Mouse (Mus musculus) frontal cortex, adult 2 months (tissue): Measurements from ENCODE around the gene Trub2. TPM values are rescaled to one million over a fixed set of nuclear protein-coding genes. Genes with fewer than 3 reads are reported as not detected.

Experiments
- DNase-seq, 2 experiments: peaks; one replicate each; pipeline ENCODE4 v3.0.0; 2022; ENCODE audit warnings: low spot score in 1 of 2; ENCODE audit errors: extremely low spot score in 1 of 2
- polyA plus RNA-seq: library from polyadenylated mRNA; depleted of rRNA; stranded (reverse); fragments of >200 nt; gene quantifications from 2 replicates; pipeline ENCODE4 v1.2.3, GENCODE M21; 2012; rRNA removed

Trub2 gene
- polyA plus RNA-seq: 37.5 and 40.1 TPM in 2 replicates

DNA sequence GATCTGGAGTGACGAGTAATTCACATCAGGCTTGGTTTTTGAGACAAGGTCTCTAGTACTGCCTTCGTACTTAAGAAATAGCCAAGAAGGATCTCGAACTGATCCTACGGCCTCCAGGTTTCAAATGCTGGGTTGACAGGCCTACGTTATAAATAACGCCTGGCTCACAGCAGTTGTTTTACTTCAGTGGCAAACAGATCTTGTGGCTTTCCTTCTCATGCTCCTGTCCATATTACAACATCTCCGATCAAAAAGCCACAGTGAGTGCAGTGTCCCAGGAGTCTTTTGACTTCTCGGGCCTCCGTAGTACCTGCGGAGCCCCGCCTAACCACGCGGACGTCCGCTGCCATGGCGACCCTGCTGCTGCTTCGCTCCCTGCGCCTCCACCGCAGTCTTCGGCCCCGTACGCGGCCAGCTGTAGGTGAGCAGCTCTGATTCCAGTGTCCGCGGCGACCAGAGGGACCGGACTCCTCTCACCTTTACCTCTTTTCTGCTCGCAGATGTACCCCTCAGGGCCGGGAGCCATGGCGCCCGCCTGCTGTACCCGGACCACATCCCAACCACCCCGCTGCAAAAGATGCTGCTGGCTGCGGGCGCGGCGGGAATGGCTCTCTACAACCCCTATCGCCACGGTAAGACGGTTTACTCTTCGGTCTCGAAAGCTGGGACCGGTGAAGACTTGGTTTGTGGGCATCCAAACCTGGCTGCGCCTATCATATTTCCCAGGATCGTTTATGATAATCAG lies at the start of gene Trub2:
TSS of gene Trub2 (minus strand) at position 566 of the 745 bp plus-strand sequence.
- peak; percentile 79 to 89 for DNase-seq

DNA sequence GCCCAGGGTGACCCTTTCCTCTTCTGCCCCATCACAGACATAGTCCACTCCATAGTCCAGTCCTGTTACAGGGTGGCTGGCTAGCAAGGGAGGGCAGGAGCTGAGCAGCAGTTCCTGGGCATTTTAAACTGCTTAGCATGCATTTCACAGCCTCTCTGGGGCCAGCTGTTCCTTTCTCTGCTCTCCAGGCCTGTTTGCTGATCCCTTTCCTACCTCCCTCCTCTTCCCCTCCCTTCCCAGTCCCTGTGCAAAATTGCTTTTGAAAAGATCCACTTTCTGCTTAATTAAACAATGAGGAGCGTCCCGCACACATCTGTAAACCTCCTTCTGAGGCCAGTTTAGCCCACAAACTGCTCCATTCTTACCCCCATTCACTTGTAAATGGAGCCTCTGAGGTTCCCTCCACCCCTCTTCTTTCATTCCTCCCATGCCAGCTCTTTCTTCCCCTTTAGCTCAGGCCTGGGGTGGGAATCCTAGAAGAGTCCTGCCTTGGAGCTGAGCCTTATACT lies 47.1 kb upstream of the Trub2 start:
- DNase-seq: no peak

DNA sequence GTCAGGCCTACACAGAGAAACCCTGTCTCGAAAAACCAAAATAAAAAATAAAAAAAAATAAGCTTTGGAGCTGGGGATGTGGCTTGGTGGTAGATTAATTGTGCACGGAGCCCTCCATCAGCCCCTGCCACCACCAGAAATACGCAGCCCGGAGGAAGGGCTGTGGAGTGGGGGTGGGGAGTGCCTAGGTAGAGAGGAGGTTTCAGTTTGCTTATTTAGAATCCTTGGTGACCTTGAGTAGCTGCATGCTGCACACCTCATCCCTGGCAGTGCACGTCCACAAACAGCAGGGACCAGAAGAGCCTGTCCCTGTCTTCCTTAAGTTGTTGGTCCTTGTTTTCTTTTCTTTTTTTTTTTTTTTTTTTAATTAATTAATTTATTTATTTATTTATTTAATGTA lies 45.5 kb upstream of the Trub2 start:
- DNase-seq: no peak

DNA sequence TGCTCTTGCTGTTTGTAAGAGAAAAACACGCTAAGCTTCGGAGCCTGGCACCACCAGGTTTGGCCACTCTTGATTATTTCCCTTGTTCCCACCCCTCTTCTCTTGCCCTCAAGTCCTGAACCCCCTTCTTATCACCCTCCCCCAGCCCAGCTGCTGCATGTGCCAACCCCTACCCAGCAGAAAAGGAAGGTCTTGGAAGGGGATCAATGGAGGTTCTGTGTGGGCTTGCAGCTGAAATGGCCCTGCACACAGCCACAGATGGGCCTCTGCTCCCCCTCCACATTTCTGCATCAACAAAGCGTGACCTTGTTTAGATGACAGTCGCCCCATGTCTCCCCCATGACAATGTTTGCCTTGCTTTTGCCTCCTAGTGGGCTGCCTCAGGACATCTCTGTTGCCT lies 42.8 kb upstream of the Trub2 start:
- peak in 1 of 2 experiments; percentile 55 for DNase-seq

DNA sequence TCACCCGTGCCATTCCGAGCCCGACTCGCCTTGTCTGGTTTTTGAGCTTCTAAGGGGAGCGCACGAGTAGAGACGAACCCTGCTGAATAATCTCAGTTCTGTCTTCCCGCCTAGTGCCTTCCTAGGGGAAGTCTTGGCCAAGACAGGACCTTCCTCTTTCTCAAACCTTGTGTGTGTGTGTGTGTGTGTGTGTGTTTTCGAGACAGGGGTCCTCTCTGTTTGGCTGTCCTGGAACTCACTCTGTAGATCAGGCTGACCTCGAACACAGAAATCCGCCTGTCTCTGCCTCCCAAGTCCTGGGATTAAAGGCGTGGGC lies 39.4 kb upstream of the Trub2 start:
- no peak for DNase-seq

DNA sequence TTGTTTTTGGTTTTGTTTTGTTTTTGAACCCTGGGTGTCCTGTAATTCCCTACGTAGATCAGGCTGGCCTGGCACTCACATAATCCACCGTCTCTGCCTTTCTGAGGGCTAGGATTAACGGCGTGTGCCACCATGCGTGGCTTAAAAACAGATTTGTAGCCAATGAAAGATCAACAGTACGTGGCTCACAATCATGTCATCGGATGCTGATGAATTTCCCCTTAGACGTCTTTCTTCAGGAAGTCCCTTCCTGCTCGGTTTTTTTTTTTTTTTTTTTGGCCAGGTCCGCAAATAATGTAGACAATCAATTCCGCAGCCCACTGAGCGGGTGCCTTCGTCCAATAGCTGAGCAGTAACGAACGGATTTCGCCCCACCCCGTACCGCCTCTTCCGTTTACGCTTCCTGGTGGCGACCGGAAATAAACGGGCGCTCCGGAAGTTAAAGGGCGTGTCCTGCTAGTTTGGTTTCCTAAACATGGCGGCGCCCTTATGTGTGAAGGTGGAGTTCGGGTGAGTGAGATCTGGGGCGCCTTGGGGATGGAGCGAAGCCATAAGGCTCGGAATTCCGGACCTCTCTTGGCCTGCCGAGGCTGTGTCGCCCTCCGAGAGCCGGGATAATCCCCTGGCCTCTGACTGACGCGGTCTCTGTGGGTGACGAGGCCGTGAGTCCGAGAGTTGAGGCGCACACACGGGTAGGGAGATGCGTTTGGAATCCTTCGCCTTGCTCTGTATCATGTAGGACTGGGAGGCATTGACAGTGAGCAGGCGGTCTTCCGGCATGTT lies 38.8 kb upstream of the Trub2 start:
- DNase-seq: peak; percentile 94 to 97

DNA sequence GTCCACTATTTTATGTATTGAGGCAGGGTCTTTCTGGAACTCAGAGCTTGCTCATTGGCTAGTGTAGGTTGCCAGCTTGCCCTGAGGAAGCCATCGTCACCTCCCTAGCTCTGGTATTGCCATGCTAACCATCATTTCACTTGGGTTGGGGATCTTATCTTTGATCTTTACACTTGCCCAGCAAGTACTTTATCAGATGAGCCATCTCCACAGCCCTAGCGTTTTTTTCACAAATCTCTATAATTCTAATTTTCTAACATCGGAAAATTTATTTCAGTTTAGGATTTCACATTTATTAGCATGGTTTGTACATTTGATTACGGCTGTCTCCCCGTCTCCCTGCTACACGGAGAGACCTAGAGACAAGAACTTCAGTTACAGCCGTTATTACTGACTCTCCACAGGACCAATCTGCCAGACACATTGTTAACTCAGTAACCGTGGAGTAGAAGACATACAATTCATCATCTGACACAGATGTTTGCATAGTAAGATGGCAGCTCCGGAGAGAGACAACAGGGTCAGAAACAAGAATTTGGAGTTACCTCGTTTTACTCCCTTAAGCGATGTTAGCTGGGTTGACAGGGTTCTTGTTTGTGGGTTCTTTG lies 38.1 kb upstream of the Trub2 start:
- no peak for DNase-seq

DNA sequence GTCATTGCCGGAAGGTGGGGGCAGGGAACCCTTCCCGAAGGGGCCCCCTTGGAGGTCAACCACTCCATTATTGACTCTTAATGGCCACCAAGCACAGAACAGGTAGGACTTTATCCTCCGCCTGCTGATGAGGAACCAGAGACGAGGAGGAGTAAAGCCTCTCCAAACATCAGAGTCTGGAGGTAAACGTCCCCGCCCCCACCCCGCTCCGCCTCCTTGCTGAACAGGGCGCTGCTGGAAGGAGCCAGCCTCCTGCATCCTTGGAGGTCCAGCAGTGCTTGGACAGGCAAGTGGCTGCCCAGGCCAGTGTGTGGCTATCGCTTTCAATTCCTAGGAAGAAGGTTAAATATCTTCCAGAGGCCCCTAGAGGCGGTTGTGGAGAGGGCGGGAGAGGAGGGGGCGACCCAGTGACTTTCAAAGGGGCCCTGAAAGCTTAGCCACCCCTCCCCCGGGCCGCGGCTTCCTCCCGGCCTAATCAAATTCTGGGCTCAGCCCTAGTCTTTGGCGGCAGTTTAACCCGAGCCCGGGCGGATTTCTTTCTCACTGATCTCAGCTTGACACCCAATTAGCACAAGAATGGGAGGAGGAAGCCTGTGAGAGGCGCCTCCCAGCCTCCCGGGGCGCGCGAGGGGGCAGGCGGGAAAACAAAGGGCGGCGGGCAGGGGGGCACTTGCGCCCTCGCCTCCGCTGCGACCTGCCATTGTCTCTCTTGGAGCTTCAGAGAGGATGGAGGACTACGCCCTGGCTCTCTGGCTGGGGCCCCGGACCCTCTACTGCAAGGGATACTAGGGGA lies 31.9 kb upstream of the Trub2 start, which contains the start of gene Urm1:
TSS of gene Urm1 (plus strand) at position 51 of the 793 bp plus-strand sequence.
- DNase-seq: peak in 1 of 2 experiments; percentile 67

DNA sequence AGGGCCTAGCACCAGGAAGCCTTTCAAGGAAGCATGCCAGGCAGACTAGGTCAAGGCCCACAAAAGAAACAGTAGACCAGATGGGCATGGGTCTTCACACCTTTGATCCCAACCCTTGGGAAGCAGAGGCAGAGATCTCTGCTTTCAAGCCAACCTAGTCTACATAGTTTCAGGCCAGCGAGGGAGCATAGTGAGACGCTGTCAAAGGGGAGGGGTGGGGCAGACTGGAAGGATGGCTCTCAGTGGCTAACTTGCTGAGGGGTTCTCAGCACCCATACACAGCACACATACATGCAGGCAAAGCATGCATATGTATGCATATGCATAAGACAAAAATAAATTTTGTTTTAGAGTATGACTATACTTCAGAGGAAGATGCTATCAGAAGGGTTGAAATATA lies 31.1 kb upstream of the Trub2 start:
- no peak for DNase-seq

DNA sequence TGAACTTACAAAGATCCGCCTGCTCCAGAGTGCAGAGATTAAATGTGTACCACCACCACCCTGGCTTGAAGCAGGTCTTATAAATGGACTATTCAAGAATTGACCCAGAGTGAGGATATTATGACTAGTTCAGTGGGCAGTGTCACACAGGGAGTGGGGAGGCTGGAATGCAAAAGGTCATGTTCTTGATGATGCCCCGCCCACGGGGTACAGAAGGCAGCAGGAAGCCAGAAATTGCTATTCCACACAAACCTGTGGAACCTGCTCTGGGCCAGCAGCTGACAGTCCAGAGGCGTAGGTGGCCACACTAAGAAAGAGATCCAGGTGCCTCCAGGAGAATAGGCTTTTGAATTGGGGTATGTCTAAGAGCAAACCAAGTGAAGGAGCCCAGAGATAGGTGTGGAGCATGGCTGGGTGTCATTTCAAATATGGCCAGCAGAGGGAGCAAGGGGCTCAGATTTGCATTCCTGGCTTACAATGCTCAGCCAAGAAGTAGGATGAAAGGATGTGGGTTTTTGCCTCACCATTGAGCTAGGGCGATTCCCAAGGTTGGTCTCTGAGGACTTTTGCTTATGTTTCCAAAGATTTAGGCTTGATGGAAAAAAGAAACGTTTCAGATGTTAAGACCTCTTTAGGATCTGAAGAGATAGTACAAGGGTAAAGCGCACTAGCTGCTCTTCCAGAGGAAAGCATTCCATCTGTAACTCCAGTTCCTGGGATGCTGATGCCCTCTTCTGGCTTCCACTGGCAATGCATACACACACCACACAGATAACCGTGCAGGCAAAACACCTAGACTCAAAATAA lies 29.3 kb upstream of the Trub2 start:
- DNase-seq: peak; percentile 82 to 96

DNA sequence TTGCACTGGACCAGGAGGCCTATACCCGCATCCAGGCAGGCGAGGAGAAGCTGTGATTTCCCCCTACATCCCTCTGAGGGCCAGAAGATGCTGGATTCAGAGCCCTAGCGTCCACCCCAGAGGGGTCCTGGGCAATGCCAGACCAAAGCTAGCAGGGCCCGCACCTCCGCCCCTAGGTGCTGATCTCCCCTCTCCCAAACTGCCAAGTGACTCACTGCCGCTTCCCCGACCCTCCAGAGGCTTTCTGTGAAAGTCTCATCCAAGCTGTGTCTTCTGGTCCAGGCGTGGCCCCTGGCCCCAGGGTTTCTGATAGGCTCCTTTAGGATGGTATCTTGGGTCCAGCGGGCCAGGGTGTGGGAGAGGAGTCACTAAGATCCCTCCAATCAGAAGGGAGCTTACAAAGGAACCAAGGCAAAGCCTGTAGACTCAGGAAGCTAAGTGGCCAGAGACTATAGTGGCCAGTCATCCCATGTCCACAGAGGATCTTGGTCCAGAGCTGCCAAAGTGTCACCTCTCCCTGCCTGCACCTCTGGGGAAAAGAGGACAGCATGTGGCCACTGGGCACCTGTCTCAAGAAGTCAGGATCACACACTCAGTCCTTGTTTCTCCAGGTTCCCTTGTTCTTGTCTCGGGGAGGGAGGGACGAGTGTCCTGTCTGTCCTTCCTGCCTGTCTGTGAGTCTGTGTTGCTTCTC lies 27.5 kb upstream of the Trub2 start:
- DNase-seq: no peak

DNA sequence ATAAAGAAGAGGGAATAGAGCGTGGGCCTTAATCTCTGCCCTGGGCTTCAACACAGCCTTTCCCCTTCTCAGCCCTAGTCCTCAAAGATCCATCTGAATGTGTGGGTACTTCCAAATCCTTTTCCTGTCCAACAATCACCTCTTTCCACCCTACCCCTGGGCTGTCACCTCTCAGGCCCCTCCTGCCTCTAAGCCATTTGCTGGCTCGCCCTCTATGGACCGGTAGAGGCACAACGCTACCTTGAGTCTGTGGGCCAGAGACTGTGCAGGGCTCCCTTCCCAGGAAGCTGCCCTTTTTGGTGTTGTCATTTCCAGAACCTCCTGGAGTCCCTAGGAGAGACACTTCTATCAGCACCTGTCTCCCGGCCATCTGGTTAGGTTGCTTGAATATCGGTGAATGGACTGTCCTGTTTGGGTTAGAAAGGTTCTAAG lies 15.1 kb upstream of the Trub2 start:
- peak in 1 of 2 experiments; percentile 36 for DNase-seq

DNA sequence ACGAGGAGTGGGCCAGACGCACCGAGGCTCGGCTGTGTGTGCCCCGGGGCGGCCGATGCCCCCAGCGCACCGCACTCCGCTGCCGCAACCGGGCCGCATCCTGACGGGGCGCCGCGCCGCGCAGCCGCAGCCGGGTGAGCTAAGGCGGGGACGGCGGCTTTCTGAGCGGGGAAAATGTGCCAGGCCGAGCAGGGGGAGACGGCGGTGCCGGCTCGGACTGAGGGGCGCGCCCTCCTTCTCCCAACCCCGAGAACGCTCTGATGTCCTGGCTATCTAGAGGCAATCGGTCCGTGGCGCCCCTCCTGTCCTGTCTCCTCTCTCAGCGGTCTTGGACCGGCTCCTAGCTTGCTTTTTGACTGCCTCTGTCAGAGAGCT lies 14.5 kb upstream of the Trub2 start:
- DNase-seq: no peak

DNA sequence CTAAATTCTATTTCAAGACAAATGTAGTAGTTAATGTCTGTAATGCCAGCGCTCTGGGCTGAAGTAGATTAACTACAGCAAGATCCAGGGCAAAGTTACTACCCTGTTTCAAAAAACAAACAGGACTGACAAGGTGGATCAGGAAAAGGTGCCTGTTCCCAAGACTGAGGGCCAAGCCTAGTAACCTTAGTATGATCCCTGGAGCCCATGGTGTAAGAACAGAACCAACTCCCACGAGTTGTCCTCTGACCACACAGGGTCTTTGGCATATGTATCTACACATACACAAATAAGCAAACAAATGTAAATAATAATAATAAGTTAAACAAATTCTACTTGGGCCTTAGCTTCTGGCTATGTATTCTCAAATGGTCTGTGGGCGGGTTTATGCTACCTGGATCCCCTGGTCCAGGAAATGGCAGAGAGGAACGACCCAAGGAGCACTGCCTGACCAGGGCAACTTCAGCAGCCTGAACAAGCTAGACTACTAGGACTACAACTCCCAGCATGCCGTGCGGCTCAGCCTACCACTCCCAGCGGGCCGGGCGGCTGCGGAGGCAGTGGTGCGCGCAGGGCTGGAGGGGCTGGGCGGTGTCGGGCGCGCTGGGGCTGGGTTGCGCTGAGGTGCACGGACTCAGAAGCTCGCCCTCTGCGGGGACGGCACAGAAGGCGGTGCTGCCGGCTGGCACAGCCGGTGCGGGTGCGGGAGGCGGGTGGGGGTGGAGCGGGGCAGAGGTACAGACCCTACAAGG lies 13.9 kb upstream of the Trub2 start, which contains the start of gene Slc27a4:
TSS of gene Slc27a4 (plus strand) at position 560 of the 752 bp plus-strand sequence.
- peak; percentile 92 to 97 for DNase-seq

DNA sequence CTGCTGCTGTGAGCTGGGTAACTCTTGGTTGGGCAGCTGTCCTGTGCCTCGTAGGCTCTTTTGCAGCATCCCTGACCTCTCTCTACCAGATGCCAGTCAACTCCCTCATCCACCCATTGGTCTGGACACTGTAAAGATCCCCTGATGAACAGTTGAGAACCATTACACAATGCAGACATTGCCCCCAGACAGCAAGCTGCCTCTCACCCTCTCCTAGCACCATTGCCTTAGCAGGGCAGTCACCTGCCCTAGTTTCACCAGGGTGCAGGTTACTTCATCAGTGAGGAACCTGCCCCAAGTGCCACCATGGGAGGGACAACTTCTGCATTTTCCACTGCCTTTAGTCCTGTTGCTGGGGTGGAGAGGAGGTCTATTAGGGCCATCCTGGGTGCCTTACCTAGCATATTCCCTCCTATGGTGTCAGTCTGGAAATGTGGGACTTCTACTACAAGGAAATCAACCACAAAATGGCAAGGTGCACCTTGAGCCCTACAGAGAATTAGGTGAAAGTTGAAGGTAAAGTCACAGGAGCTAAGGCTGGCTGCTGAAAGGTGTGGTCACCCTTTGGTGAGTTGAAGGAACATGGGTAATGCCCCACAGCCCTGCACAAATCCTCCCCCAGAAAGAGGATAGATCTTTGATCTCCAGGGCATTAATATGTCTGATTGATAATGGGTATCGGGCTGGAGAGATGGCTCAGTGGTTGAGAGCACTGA lies 4.6 kb upstream of the Trub2 start:
- no peak for DNase-seq

DNA sequence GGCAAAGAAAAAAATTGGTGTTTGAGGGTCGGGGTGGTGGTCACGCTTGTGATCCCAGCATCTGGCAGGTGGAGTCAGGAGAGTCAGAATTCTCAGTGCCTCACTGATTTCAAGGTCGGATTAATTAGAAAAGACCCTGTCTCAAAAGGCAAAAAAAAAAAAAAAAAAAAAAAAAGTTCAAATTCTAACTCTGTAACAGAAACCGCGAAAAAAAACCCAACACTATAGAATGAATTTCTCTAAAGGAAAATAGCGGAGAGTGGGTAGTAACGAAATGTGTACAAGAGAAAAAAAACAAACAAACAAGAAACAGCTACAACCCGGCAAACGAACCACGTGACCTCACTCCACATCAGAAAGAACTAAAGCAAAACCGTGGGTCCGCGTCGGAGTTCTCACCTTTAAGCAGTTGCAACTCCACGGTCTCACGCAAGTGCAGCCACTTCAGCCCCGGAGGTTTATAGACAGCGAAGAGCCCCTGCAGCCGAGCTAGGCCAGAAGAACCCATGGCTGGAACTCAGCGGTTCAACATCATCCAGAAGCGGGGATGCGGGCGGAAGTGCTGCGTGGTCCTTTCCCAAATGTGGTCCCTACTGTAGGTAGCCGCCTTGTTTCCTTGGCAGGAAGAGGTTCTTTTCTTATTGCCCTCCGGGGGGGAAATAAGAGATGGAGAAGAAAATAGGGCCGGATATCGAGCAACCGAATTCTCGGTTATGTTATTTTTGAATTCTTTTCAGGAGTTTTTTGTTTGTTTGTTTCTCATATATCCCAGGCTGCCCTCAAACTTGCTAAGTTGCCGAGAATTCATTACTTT lies 991 bp downstream of the Trub2 start, which contains the start of gene Coq4:
TSS of gene Coq4 (plus strand) at position 390 of the 814 bp plus-strand sequence.
- DNase-seq: peak; percentile 88 to 99

DNA sequence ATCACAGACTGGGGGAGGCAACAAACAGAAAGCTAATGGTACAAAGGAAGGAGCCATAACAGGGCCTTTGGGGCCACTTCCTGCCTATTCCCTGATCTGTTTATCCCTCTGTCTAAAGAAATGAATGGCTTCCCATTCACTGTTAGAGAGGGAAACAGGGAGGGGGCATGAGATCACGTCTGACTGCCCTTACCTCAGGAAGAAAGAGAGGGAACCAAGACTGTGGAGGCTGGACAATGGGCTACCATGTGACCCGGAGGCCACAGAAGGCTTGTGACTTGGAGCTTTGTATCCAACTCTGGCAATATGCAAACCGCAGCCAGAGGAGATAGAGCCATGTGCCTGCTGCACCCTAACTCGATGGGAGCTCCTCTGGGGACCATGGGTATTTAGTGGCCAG lies 4.0 kb downstream of the Trub2 start:
- DNase-seq: no peak
